Mouse (Mus musculus): Measurements from ENCODE around the gene Mrpl58. TPM values are rescaled to one million over a fixed set of nuclear protein-coding genes. Genes with fewer than 3 reads are reported as not detected.

Mrpl58 gene
- polyA plus RNA-seq, 1 experiment from 2014 or later, result 177 TPM

Small RNAs within 50 kb of the gene (microRNA-seq; reads per million reads assigned to microRNA genes)
- 0.88 reads per million, percentile 11 among the genes with 10 or more reads in this experiment for gene Mir3968 (ENCODE audit: borderline number of aligned reads)

Other genes with a start within 250 kb of the Mrpl58 start
- 26.4 and 31.1 TPM in 2 replicates for gene Slc9a3r1, start 240.4 kb upstream of the Mrpl58 start, polyA plus RNA-seq (2014; fragmentation: Nextera tagmentation; extraction: Ambion mirVana)
- 7.5 and 8.2 TPM in 2 replicates for gene Tmem104, start 216.3 kb upstream of the Mrpl58 start, polyA plus RNA-seq (2014; fragmentation: Nextera tagmentation; extraction: Ambion mirVana)
- gene Nat9, start 215.9 kb upstream of the Mrpl58 start, polyA plus RNA-seq (2014; fragmentation: Nextera tagmentation; extraction: Ambion mirVana), result 13.7 and 15.7 TPM in 2 replicates
- gene Grin2c, start 136.5 kb upstream of the Mrpl58 start, polyA plus RNA-seq (2014; fragmentation: Nextera tagmentation; extraction: Ambion mirVana), result 0.13 TPM in 1 of 2 replicates, not detected in the other
- gene Fdxr, start 126.7 kb upstream of the Mrpl58 start, polyA plus RNA-seq (2014; fragmentation: Nextera tagmentation; extraction: Ambion mirVana), result 10.0 and 12.0 TPM in 2 replicates
- 0.89 and 1.2 TPM in 2 replicates for gene Fads6, start 106.1 kb upstream of the Mrpl58 start, polyA plus RNA-seq (2014; fragmentation: Nextera tagmentation; extraction: Ambion mirVana)
- gene Otop2, start 96.6 kb upstream of the Mrpl58 start, polyA plus RNA-seq (2014; fragmentation: Nextera tagmentation; extraction: Ambion mirVana), result not detected in 2 replicates
- gene Ush1g, start 81.7 kb upstream of the Mrpl58 start, polyA plus RNA-seq (2014; fragmentation: Nextera tagmentation; extraction: Ambion mirVana), result 0.06 and 0.17 TPM in 2 replicates
- gene Otop3, start 69.0 kb upstream of the Mrpl58 start, polyA plus RNA-seq (2014; fragmentation: Nextera tagmentation; extraction: Ambion mirVana), result not detected in 2 replicates
- gene Hid1, start 36.0 kb upstream of the Mrpl58 start, polyA plus RNA-seq (2014; fragmentation: Nextera tagmentation; extraction: Ambion mirVana), result 6.2 and 7.8 TPM in 2 replicates
- 6.2 and 7.8 TPM in 2 replicates for gene Cdr2l, start 21.8 kb upstream of the Mrpl58 start, polyA plus RNA-seq (2014; fragmentation: Nextera tagmentation; extraction: Ambion mirVana)
- 1,505 and 1,518 TPM in 2 replicates for gene Atp5h, start 16.2 kb downstream of the Mrpl58 start, polyA plus RNA-seq (2014; fragmentation: Nextera tagmentation; extraction: Ambion mirVana)
- 12.0 and 12.7 TPM in 2 replicates for gene Kctd2, start 16.4 kb downstream of the Mrpl58 start, polyA plus RNA-seq (2014; fragmentation: Nextera tagmentation; extraction: Ambion mirVana)
- 0.26 TPM in 1 of 2 replicates, not detected in the other for gene Trim80, start 36.8 kb downstream of the Mrpl58 start, polyA plus RNA-seq (2014; fragmentation: Nextera tagmentation; extraction: Ambion mirVana)
- gene Slc16a5, start 58.7 kb downstream of the Mrpl58 start, polyA plus RNA-seq (2014; fragmentation: Nextera tagmentation; extraction: Ambion mirVana), result not detected in 2 replicates
- gene Armc7, start 71.9 kb downstream of the Mrpl58 start, polyA plus RNA-seq (2014; fragmentation: Nextera tagmentation; extraction: Ambion mirVana), result 5.1 and 5.7 TPM in 2 replicates
- gene Nt5c, start 88.1 kb downstream of the Mrpl58 start, polyA plus RNA-seq (2014; fragmentation: Nextera tagmentation; extraction: Ambion mirVana), result 70.5 and 76.3 TPM in 2 replicates
- gene Jpt1, start 110.6 kb downstream of the Mrpl58 start, polyA plus RNA-seq (2014; fragmentation: Nextera tagmentation; extraction: Ambion mirVana), result 434 and 457 TPM in 2 replicates
- 702 and 712 TPM in 2 replicates for gene Sumo2, start 132.5 kb downstream of the Mrpl58 start, polyA plus RNA-seq (2014; fragmentation: Nextera tagmentation; extraction: Ambion mirVana)
- gene Nup85, start 160.7 kb downstream of the Mrpl58 start, polyA plus RNA-seq (2014; fragmentation: Nextera tagmentation; extraction: Ambion mirVana), result 131 and 133 TPM in 2 replicates
- gene Mrps7, start 200.2 kb downstream of the Mrpl58 start, polyA plus RNA-seq (2014; fragmentation: Nextera tagmentation; extraction: Ambion mirVana), result 97.7 and 104 TPM in 2 replicates
- gene Gga3, start 200.3 kb downstream of the Mrpl58 start, polyA plus RNA-seq (2014; fragmentation: Nextera tagmentation; extraction: Ambion mirVana), result 17.9 and 21.0 TPM in 2 replicates
- 22.7 TPM in 2 replicates for gene Mif4gd, start 209.2 kb downstream of the Mrpl58 start, polyA plus RNA-seq (2014; fragmentation: Nextera tagmentation; extraction: Ambion mirVana)
- 35.6 and 35.7 TPM in 2 replicates for gene Slc25a19, start 224.5 kb downstream of the Mrpl58 start, polyA plus RNA-seq (2014; fragmentation: Nextera tagmentation; extraction: Ambion mirVana)

Measured in heart, embryonic 11.5 days (tissue).